In the genomic region with DNA sequence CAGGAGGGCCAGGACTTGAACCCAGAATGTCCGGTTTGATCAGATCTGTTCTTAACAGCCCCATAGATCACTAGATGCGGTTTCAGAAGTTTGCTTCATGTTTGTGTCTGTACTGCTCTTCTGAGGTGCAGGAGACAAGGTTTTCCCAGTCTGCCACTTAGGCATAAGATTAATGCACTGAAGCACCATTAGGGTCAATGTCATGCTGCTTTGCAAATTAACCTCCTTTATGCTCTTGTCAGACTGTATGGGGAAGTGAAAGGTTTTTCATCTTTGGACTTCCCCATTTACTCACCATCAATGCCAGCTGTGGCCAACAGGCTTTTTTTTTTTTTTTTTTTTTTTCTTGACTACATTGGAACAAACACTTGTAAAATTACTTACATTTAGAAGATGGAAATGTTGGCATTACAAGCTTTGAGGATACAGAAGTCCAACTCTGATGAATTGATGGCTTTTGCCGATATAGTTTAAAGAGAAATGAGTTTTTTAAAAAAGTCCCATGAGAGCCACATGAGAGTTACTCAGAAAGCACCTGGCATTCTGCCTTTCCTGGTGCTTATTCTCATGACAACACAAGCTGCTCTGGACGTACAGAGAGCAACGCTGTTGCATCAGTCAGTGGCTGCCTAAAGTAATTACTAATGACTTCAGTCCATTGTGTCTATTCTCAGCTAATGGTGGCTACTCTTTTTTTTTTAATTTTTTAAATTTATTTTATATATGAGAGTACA, we compare ENCODE assay signal across 16 mouse cellular contexts.
A peak's percentile ranks its signal among the peaks of the same experiment; 100 is the strongest.
DNase-seq lines count a peak whose midpoint lies in the region; ATAC-seq and TF ChIP-seq lines count a peak whose summit lies in the region.
"Had no signal": no experiment of that assay in that cellular context is flagged by ENCODE, and none has a peak within 500 bp of the region (broad histone marks: within the 10 kb centered on the region; RNA-seq: fewer than 3 reads in every experiment).

No protein-coding gene starts in this region.

- no peak overlapping the region for H3K4me2 ChIP-seq in forebrain, embryonic 14.5 days (ENCODE audit: low read length)
- H3K4me2 ChIP-seq in forebrain, embryonic 12.5 days, result no peak overlapping the region
- no peak overlapping the region for H3K4me2 ChIP-seq in neural tube, embryonic 12.5 days (replicated peaks)
- no peak overlapping the region for H3K4me2 ChIP-seq in neural tube, embryonic 15.5 days
- H3K4me2 ChIP-seq: embryonic facial prominence, embryonic 12.5 days; liver, embryonic 13.5 days; neural tube, embryonic 13.5 days had no signal

- H3K27me3 ChIP-seq in forebrain, embryonic 14.5 days (replicated peaks; ENCODE audit: control insufficient read depth, insufficient read depth, low read length), result no peaks in the 10 kb centered on the region
- H3K27me3 ChIP-seq in forebrain, embryonic 12.5 days, result no peaks in the 10 kb centered on the region
- H3K27me3 ChIP-seq in neural tube, embryonic 12.5 days (replicated peaks), result no peaks in the 10 kb centered on the region
- no peaks in the 10 kb centered on the region for H3K27me3 ChIP-seq in neural tube, embryonic 15.5 days (replicated peaks)
- no peaks in the 10 kb centered on the region for H3K27me3 ChIP-seq in embryonic facial prominence, embryonic 10.5 days (replicated peaks; ENCODE audit: low read depth, poor library complexity, severe bottlenecking)
- H3K27me3 ChIP-seq: embryonic facial prominence, embryonic 12.5 days; liver, embryonic 13.5 days; neural tube, embryonic 13.5 days had no signal

- peak; percentile 22 for DNase-seq in forebrain, embryonic 14.5 days (ENCODE audit: low spot score)
- no peak for DNase-seq in embryonic facial prominence, embryonic 10.5 days (ENCODE audit: low spot score)
- no peak for DNase-seq in kidney, adult 18-20 months
- no peak for DNase-seq in left cerebral cortex, adult 2 months (ENCODE audit: extremely low spot score in 1 of 2, low spot score in 2 of 2)
- DNase-seq: adrenal gland, postnatal 36 days; cerebellum, adult 18-20 months; gastrocnemius, postnatal 36 days; kidney, postnatal 14 days; liver, embryonic 13.5 days; right cerebral cortex, postnatal 4 days had no signal

- H3K9ac ChIP-seq in forebrain, embryonic 14.5 days (ENCODE audit: low read length), result no peak overlapping the region
- H3K9ac ChIP-seq in forebrain, embryonic 12.5 days, result no peak overlapping the region
- no peak overlapping the region for H3K9ac ChIP-seq in neural tube, embryonic 12.5 days
- H3K9ac ChIP-seq in neural tube, embryonic 15.5 days (replicated peaks), result no peak overlapping the region
- H3K9ac ChIP-seq: embryonic facial prominence, embryonic 12.5 days; liver, embryonic 13.5 days; neural tube, embryonic 13.5 days had no signal

- H3K27ac ChIP-seq in forebrain, embryonic 14.5 days (ENCODE audit: low read depth, low read length), result no peak overlapping the region
- no peak overlapping the region for H3K27ac ChIP-seq in forebrain, embryonic 12.5 days
- no peak overlapping the region for H3K27ac ChIP-seq in neural tube, embryonic 12.5 days
- H3K27ac ChIP-seq in neural tube, embryonic 15.5 days (replicated peaks), result no peak overlapping the region
- no peak overlapping the region for H3K27ac ChIP-seq in embryonic facial prominence, embryonic 10.5 days (replicated peaks)
- H3K27ac ChIP-seq in left cerebral cortex, adult 2 months, result no peak overlapping the region
- H3K27ac ChIP-seq: embryonic facial prominence, embryonic 12.5 days; liver, embryonic 13.5 days; neural tube, embryonic 13.5 days had no signal

- H3K9me3 ChIP-seq in forebrain, embryonic 14.5 days (replicated peaks; ENCODE audit: control insufficient read depth, low read length), result 0 out of 2 replicates have a peak, but pooled peaks cover 3% of the 10 kb centered on the region
- no peaks in the 10 kb centered on the region for H3K9me3 ChIP-seq in forebrain, embryonic 12.5 days
- H3K9me3 ChIP-seq in neural tube, embryonic 12.5 days, result no peaks in the 10 kb centered on the region
- H3K9me3 ChIP-seq in neural tube, embryonic 15.5 days (replicated peaks), result no peaks in the 10 kb centered on the region
- no peaks in the 10 kb centered on the region for H3K9me3 ChIP-seq in embryonic facial prominence, embryonic 10.5 days
- H3K9me3 ChIP-seq: embryonic facial prominence, embryonic 12.5 days; liver, embryonic 13.5 days; neural tube, embryonic 13.5 days had no signal

- no peaks in the 10 kb centered on the region for H3K4me1 ChIP-seq in forebrain, embryonic 14.5 days (ENCODE audit: control insufficient read depth, insufficient read depth, low read length)
- no peaks in the 10 kb centered on the region for H3K4me1 ChIP-seq in forebrain, embryonic 12.5 days
- H3K4me1 ChIP-seq in neural tube, embryonic 12.5 days, result no peaks in the 10 kb centered on the region
- H3K4me1 ChIP-seq in neural tube, embryonic 15.5 days, result no peaks in the 10 kb centered on the region
- no peaks in the 10 kb centered on the region for H3K4me1 ChIP-seq in embryonic facial prominence, embryonic 10.5 days
- H3K4me1 ChIP-seq: embryonic facial prominence, embryonic 12.5 days; liver, embryonic 13.5 days; neural tube, embryonic 13.5 days had no signal

- ATAC-seq in forebrain, embryonic 14.5 days, result no peak
- no peak for ATAC-seq in forebrain, embryonic 12.5 days (ENCODE audit: low FRiP score)
- ATAC-seq in neural tube, embryonic 12.5 days (ENCODE audit: low FRiP score, low read depth), result peak; percentile 58; the same call in 1 of the 2 replicates
- no peak for ATAC-seq in neural tube, embryonic 15.5 days (ENCODE audit: low FRiP score)
- peak; percentile 86 for ATAC-seq in granulocyte monocyte progenitor cell, adult 5-6 weeks (replicated peaks; ENCODE audit: poor library complexity, severe bottlenecking)

- H3K36me3 ChIP-seq in forebrain, embryonic 14.5 days (ENCODE audit: control insufficient read depth, insufficient read depth, low read length), result no peaks in the 10 kb centered on the region
- no peaks in the 10 kb centered on the region for H3K36me3 ChIP-seq in forebrain, embryonic 12.5 days (replicated peaks)
- H3K36me3 ChIP-seq in neural tube, embryonic 12.5 days, result no peaks in the 10 kb centered on the region
- H3K36me3 ChIP-seq in neural tube, embryonic 15.5 days, result no peaks in the 10 kb centered on the region
- no peaks in the 10 kb centered on the region for H3K36me3 ChIP-seq in embryonic facial prominence, embryonic 10.5 days (replicated peaks)
- H3K36me3 ChIP-seq: embryonic facial prominence, embryonic 12.5 days; liver, embryonic 13.5 days; neural tube, embryonic 13.5 days had no signal

- H3K4me3 ChIP-seq in forebrain, embryonic 14.5 days (ENCODE audit: low read depth, low read length), result no peak overlapping the region
- H3K4me3 ChIP-seq in forebrain, embryonic 12.5 days (replicated peaks), result no peak overlapping the region
- no peak overlapping the region for H3K4me3 ChIP-seq in neural tube, embryonic 12.5 days
- H3K4me3 ChIP-seq in neural tube, embryonic 15.5 days (replicated peaks), result no peak overlapping the region
- H3K4me3 ChIP-seq in embryonic facial prominence, embryonic 10.5 days, result no peak overlapping the region
- H3K4me3 ChIP-seq in left cerebral cortex, adult 2 months, result no peak overlapping the region
- H3K4me3 ChIP-seq: embryonic facial prominence, embryonic 12.5 days; liver, embryonic 13.5 days; neural tube, embryonic 13.5 days had no signal

- TF ChIP-seq CTCF in left cerebral cortex, adult 2 months (IDR thresholded peaks at IDR 0.05), result no peak

- intact Hi-C loops in left cerebral cortex, adult 2 months (cut with DNase I), result no loop called here

- WGBS in forebrain, embryonic 14.5 days, result 68% methylated on average over 5 of the region's 5 CpGs
- 72% methylated on average over 5 of the region's 5 CpGs for WGBS in forebrain, embryonic 12.5 days
- WGBS in neural tube, embryonic 12.5 days, result 51% methylated on average over 5 of the region's 5 CpGs
- WGBS in neural tube, embryonic 15.5 days, result 46% methylated on average over 5 of the region's 5 CpGs
- WGBS in embryonic facial prominence, embryonic 10.5 days, result 91% methylated on average over 5 of the region's 5 CpGs

Comparison
In these comparisons a context has a peak if more than half of its experiments do, and no peak if none do; other contexts are left out.
1. ATAC-seq: peak in neural tube, embryonic 12.5 days (single experiment) and granulocyte monocyte progenitor cell, adult 5-6 weeks (single experiment); none in forebrain, embryonic 14.5 days (single experiment), forebrain, embryonic 12.5 days (single experiment) and neural tube, embryonic 15.5 days (single experiment).